Mouse (Mus musculus): ENCODE data around the gene Nckap5.

GRCm38 (mm10) chr1:126483665-126484064, 346.9 kb downstream of the Nckap5 start:
- TF ChIP-seq TAL1 (IDR thresholded peaks at IDR 0.05; ENCODE audit: low read length), result no peak
- no peak for TF ChIP-seq POLR2A (IDR thresholded peaks at IDR 0.05; ENCODE audit: control insufficient read depth in 1 of 2, insufficient read depth in 1 of 2, low read depth in 1 of 2, low read length in 2 of 2, poor library complexity in 1 of 2)
- no peak for TF ChIP-seq CTCF (IDR thresholded peaks at IDR 0.05 in 2 of 3, conservative IDR thresholded peaks at IDR 0.05 in 1 of 3; ENCODE audit: control insufficient read depth in 1 of 3, insufficient read depth in 1 of 3, low read depth in 2 of 3, low read length in 3 of 3, poor library complexity in 1 of 3, severe bottlenecking in 1 of 3)
- TF ChIP-seq UBTF (IDR thresholded peaks at IDR 0.05; ENCODE audit: borderline replicate concordance, insufficient read depth, low read depth, low read length), result no peak

Data from MEL (cell line).